Mouse (Mus musculus): ENCODE data around the gene A830018L16Rik.

DNA sequence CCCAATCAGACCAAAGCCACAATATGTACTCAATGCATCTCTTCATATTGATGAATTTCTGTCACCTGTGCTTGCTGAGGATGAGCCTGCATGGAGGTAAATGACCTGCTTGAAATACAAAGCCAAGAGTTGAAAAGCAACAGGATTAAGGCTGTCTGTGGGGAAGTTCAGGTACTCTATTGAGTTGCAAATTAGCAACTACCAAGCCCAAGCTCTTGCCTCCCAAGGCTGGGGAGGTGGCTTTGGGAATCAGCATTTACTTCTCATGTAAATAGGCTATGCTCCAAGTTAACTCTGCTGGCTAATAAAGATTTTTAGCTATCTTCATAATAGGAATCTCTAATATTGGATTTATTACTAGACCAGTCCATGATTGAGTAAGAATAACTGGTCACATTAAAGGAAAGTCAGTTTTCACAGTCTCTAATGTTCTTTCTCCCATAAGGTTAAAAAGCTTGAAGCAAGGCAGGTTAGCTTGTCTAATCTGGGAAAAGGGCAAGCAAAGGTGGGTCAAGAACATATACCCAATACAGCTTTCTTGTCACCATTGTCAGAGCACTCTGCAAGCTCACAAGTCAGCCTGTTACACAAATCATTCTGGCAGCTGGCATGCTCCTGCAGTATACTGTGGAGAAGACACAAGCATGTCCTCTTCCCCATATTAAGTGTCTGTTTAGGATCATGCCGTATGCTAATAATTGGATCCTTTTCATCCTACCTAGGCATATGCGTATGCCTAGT lies 17.7 kb upstream of the A830018L16Rik start:
- TF ChIP-seq CTCF (IDR thresholded peaks at IDR 0.05; ENCODE audit: insufficient read depth, low read depth, low read length) (no peak), POLR2A (IDR thresholded peaks at IDR 0.05; ENCODE audit: insufficient read depth, low read depth, low read length) (no peak)
